Mouse (Mus musculus): ENCODE results near the gene Nme4. TPM values are rescaled to one million over a fixed set of nuclear protein-coding genes. Genes with fewer than 3 reads are reported as not detected.

Gene Nme4
- polyA plus RNA-seq, 1 experiment from 2014 or later, result 163 TPM

DNA sequence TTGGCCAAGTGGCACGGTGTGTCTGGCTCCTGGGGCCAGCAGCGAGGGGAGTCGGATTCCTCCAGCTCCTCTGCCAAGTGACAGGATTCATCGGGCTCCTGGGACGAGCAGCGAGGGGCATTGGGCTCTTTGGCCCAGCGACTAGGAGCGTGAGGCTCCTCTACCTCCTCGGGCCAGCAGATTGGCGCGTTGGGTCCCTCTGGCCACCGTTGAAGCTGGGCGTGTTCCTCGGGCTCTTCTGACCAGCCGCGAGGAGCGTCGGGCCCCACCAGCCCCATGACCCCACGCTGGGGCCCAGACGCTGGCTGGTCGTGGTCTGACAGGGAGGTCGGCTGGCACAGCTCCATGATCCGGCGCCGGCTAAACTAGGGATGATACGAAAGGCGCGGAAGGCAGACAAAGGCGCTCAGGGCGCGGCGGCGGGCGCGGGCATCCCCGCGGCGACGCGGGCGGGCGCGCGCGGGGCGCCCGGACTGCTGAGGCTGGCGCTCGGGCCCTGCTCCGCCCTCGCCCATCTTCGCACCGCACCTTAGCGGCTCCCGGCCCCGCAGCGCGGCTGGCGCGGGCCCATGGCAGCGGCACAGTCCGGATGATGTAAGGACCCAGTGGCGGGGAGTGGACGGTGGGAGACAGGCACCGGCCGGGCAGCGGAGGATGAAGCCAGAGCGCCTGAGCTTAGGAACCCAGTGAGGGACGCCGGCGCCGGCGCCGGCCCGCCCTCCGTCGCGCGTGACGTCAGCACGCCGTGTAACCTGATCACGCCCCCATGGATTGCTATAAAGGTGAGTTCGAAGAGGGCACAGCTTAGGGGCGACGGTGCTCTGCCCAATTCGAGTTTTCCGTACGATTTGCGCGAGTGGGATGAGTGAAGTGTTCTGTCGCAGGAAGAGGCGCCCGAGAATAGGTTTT lies 26.3 kb downstream of the Nme4 start, which contains the start of gene Rab11fip3:
TSS of gene Rab11fip3 (minus strand) at position 725 of the 909 bp plus-strand sequence.
- peak; percentile 95 for DNase-seq (ENCODE audit: low spot score)
- peak within 1 kb of the TSS; percentile 97 for H3K4me3 ChIP-seq
- under 1% methylated on average over 94 of the region's 94 CpGs for WGBS
- H3K9me3 ChIP-seq (replicated peaks), result no peaks in the 10 kb centered on the region
- H3K4me1 ChIP-seq, result peaks cover 48% of the 10 kb centered on the region
- peak within 1 kb of the TSS; percentile 92 for H3K27ac ChIP-seq
- H3K36me3 ChIP-seq, result peaks cover 26% of the 10 kb centered on the region
- H3K27me3 ChIP-seq (ENCODE audit: low read depth, poor library complexity, severe bottlenecking), result peaks cover 34% of the 10 kb centered on the region

DNA sequence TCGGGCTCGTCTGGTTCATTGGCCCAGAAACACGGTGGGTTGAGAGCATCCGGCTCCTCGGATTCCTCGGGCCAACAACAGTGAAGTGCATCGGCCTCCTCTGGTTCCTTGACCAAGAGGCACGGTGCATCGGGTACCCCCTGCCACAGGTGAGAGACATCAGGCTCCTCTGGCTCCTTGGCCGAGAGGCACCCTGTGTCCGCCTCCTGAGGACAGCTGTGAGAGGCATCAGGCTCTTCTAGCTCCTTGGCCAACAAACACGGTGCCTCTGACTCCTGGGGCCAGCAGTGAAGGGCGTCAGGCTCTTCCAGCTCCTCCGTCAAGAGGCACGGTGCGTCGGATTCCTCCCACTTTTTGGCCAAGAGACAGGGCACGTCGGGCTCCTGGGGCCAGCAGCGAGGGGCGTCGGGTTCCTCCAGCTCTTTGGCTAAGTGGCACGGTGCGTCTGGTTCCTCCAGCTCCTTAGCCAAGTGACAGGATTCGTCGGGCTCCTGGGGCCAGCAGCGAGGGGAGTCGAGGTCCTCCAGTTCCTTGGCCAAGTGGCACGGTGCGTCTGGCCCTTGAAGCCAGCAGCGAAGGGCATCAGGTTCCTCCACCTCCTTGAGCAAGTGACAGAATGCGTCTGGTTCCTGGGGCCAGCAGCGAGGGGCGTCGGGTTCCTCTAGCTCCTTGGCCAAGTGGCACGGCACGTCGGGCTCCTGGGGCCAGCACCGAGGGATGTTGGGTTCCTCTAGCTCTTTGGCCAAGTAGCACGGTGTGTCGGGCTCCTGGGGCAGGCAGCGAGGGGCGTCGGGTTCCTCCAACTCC lies 27.2 kb downstream of the Nme4 start:
- H3K27me3 ChIP-seq (ENCODE audit: low read depth, poor library complexity, severe bottlenecking), result peaks cover 32% of the 10 kb centered on the region
- H3K27ac ChIP-seq, result peak overlapping the region; percentile 92
- H3K9me3 ChIP-seq (replicated peaks), result no peaks in the 10 kb centered on the region
- DNase-seq (ENCODE audit: low spot score), result peak; percentile 73
- H3K4me1 ChIP-seq, result peaks cover 48% of the 10 kb centered on the region
- peak overlapping the region; percentile 97 for H3K4me3 ChIP-seq
- peaks cover 33% of the 10 kb centered on the region for H3K36me3 ChIP-seq
- under 1% methylated on average over 44 of the region's 44 CpGs for WGBS

GRCm38 (mm10) chr17:26066488-26067020 lies 28.8 kb downstream of the Nme4 start:
- peaks cover 48% of the 10 kb centered on the region for H3K4me1 ChIP-seq
- no peak overlapping the region for H3K27ac ChIP-seq
- peak overlapping the region; percentile 97 for H3K4me3 ChIP-seq
- 94% methylated on average over 7 of the region's 7 CpGs for WGBS
- DNase-seq (ENCODE audit: low spot score), result no peak
- no peaks in the 10 kb centered on the region for H3K9me3 ChIP-seq (replicated peaks)
- peaks cover 27% of the 10 kb centered on the region for H3K27me3 ChIP-seq (ENCODE audit: low read depth, poor library complexity, severe bottlenecking)
- peaks cover 47% of the 10 kb centered on the region for H3K36me3 ChIP-seq

GRCm38 (mm10) chr17:26064916-26065315 lies 30.5 kb downstream of the Nme4 start:
- H3K27me3 ChIP-seq (ENCODE audit: low read depth, poor library complexity, severe bottlenecking), result peaks cover 12% of the 10 kb centered on the region; the same call in 1 of the 2 replicates
- no peak for DNase-seq (ENCODE audit: low spot score)
- H3K4me1 ChIP-seq, result peaks cover 51% of the 10 kb centered on the region
- peaks cover 56% of the 10 kb centered on the region for H3K36me3 ChIP-seq
- H3K9me3 ChIP-seq (replicated peaks), result no peaks in the 10 kb centered on the region
- WGBS, result 88% methylated on average over 6 of the region's 6 CpGs
- no peak overlapping the region for H3K27ac ChIP-seq
- H3K4me3 ChIP-seq, result no peak overlapping the region

- Histone ChIP-seq H3K36me3 (peaks cover 76% of the 10 kb centered on the region), H3K9me3 (replicated peaks) (no peaks in the 10 kb centered on the region), H3K4me3 (no peak overlapping the region), H3K27ac (no peak overlapping the region), H3K4me1 (peaks cover 21% of the 10 kb centered on the region), H3K27me3 (ENCODE audit: low read depth, poor library complexity, severe bottlenecking) (no peaks in the 10 kb centered on the region)
- no peak for DNase-seq (ENCODE audit: low spot score)
- WGBS, result 86% methylated on average over 9 of the region's 9 CpGs
These were observed 37.4 kb downstream of the Nme4 start for GRCm38 (mm10) chr17:26057787-26058567.

GRCm38 (mm10) chr17:26057278-26057677 lies 38.1 kb downstream of the Nme4 start:
- no peak overlapping the region for H3K4me3 ChIP-seq
- H3K36me3 ChIP-seq, result peaks cover 74% of the 10 kb centered on the region
- H3K27me3 ChIP-seq (ENCODE audit: low read depth, poor library complexity, severe bottlenecking), result no peaks in the 10 kb centered on the region
- H3K4me1 ChIP-seq, result peaks cover 21% of the 10 kb centered on the region
- no peak for DNase-seq (ENCODE audit: low spot score)
- WGBS, result 91% methylated on average over 8 of the region's 8 CpGs
- H3K9me3 ChIP-seq (replicated peaks), result no peaks in the 10 kb centered on the region
- H3K27ac ChIP-seq, result no peak overlapping the region

DNA sequence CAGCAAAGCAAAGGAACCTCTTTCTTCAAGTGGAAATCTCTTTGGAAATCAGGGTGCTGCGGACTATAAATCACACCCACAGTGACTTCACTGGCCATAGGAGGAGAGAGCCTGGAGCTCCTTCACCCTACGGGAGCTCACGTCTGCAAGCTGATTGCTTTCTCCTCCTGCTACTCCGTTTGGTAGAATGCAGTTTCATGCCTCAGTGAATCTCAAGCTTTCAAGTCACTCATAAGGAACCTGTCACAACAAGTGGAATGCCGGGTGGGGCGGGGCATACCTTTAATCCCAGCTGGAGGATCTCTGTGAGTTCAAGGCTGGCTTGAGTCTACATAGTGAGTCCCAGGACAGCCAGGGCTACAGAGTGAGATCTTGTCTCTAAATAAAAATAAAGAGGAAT lies 40.2 kb downstream of the Nme4 start:
- 63% methylated on average over 6 of the region's 6 CpGs for WGBS
- no peak for DNase-seq (ENCODE audit: low spot score)
- H3K4me3 ChIP-seq, result no peak overlapping the region
- H3K27ac ChIP-seq, result no peak overlapping the region
- peaks cover 75% of the 10 kb centered on the region for H3K36me3 ChIP-seq
- H3K4me1 ChIP-seq, result peaks cover 19% of the 10 kb centered on the region
- H3K9me3 ChIP-seq (replicated peaks), result no peaks in the 10 kb centered on the region
- no peaks in the 10 kb centered on the region for H3K27me3 ChIP-seq (ENCODE audit: low read depth, poor library complexity, severe bottlenecking)

DNA sequence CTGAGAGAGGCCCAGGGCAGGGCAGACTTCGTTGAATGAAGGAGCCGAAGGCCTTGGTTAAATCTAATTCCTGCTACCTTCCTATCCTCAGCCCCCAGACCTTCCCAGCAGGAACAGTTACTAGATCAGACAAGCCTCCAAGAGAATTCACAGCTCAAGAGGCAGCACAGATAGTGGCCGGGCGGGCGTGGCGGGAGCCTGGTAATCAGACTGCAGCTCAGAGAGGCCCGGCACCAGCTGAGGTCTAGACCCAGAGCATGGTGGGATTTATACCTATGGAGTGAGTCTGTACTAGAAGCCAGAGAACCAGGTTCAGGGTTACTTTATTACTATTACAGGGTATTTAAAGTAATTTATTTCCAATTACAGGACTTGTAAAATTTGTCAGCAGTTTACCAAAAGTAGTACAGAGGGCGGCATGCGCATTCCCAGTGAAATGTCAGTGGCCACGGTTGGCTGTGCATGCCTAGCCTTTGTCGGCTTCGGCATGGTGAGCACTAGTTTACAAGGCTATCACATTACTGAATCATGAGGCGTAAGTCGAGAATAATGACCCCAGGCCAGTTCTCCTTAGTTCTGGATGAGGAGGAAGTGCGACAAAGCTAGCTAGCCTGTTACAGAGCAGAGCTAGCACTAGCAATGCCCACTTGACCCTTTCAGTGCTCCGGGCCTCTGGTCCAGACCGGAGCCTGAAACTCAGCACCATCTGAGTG lies 41.1 kb downstream of the Nme4 start:
- WGBS, result 51% methylated on average over 17 of the region's 17 CpGs
- Histone ChIP-seq H3K27ac (0 out of 2 replicates have a peak overlapping the region, but pooled peaks have one; percentile 27), H3K9me3 (replicated peaks) (no peaks in the 10 kb centered on the region), H3K27me3 (ENCODE audit: low read depth, poor library complexity, severe bottlenecking) (no peaks in the 10 kb centered on the region), H3K36me3 (peaks cover 70% of the 10 kb centered on the region), H3K4me3 (no peak overlapping the region), H3K4me1 (peaks cover 15% of the 10 kb centered on the region)
- peak; percentile 37 for DNase-seq (ENCODE audit: low spot score)

- Histone ChIP-seq H3K4me3 (no peak overlapping the region), H3K4me1 (peaks cover 15% of the 10 kb centered on the region), H3K36me3 (peaks cover 61% of the 10 kb centered on the region), H3K27ac (no peak overlapping the region), H3K27me3 (ENCODE audit: low read depth, poor library complexity, severe bottlenecking) (no peaks in the 10 kb centered on the region), H3K9me3 (replicated peaks) (no peaks in the 10 kb centered on the region)
- DNase-seq (ENCODE audit: low spot score), result no peak
- 83% methylated on average over 4 of the region's 4 CpGs for WGBS
These were observed 42.7 kb downstream of the Nme4 start for GRCm38 (mm10) chr17:26052706-26053105.

DNA sequence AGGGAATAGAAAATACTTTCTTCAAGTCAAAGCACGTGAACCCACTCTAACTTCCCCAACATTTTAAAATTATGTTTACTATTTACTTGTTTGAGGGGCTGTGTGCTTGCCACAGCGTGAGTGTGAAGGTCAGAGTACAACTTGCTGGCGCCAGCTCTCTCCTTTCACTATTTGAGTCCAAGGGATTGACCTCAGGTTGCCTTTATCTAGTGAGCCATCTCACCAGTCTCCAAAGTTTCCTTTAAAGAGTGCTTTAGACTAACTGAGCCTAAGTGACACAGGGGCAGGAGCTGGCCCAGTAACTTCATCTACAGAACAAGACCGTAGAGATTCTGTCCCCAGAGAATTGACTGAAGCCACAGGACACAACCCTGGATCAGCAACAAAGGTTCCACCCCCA lies 43.3 kb downstream of the Nme4 start:
- no peaks in the 10 kb centered on the region for H3K27me3 ChIP-seq (ENCODE audit: low read depth, poor library complexity, severe bottlenecking)
- WGBS, result 96% methylated on average over 4 of the region's 4 CpGs
- H3K4me1 ChIP-seq, result peaks cover 15% of the 10 kb centered on the region
- no peak overlapping the region for H3K4me3 ChIP-seq
- no peak overlapping the region for H3K27ac ChIP-seq
- peaks cover 54% of the 10 kb centered on the region for H3K36me3 ChIP-seq
- DNase-seq (ENCODE audit: low spot score), result no peak
- no peaks in the 10 kb centered on the region for H3K9me3 ChIP-seq (replicated peaks)

- no peak for DNase-seq (ENCODE audit: low spot score)
- Histone ChIP-seq H3K9me3 (replicated peaks) (no peaks in the 10 kb centered on the region), H3K27ac (no peak overlapping the region), H3K27me3 (ENCODE audit: low read depth, poor library complexity, severe bottlenecking) (no peaks in the 10 kb centered on the region), H3K4me1 (no peaks in the 10 kb centered on the region), H3K36me3 (peaks cover 26% of the 10 kb centered on the region), H3K4me3 (no peak overlapping the region)
- 92% methylated on average over 8 of the region's 8 CpGs for WGBS
These were observed 47.3 kb downstream of the Nme4 start for GRCm38 (mm10) chr17:26048118-26048517.
